Mouse (Mus musculus) E14TG2a.4 (cell line): ENCODE measurements around the gene Tex50.

Source experiments
- CTCF ChIP-seq: conservative IDR thresholded peaks from 2 replicates; pipeline ENCODE4 v1.5.1; 2014; ENCODE audit warnings: low read length
- NANOG ChIP-seq: IDR thresholded peaks from 2 replicates; pipeline ENCODE4 v1.6.1; 2014; ENCODE audit warnings: borderline replicate concordance, low read length, mixed read lengths
- POU5F1 ChIP-seq: IDR thresholded peaks from 2 replicates; pipeline ENCODE4 v1.6.1; 2014; ENCODE audit warnings: low read length, borderline replicate concordance

DNA sequence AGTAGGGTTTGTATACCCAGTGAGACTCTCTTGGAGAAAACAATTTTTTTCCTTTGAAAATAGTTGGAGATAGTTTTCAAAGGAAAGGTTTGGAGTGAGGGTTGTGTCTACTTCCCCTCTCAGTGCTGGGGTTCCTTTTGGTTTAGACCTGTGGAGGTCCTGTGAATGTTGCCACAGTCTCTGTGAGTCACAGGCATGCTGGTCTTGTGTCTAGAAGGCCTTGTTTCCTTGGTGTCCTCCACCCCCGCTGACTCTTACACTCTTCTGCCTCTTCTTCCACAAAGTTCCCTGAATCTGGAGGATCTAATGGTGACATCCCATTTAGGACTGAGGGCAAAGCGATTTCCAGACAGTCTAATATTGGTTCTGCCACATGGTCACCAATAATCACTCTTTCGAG, 26.3 kb upstream of the Tex50 start:
- no peak for TF ChIP-seq CTCF
- TF ChIP-seq POU5F1 = no peak
- TF ChIP-seq NANOG = no peak
